Mouse (Mus musculus) midbrain, embryonic 13.5 days (tissue): ENCODE measurements around the gene Spo11. TPM values are rescaled to one million over a fixed set of nuclear protein-coding genes. Genes with fewer than 3 reads are reported as not detected.

ENCODE experiments used
- ATAC-seq: fragments of 200-750 bp; cut with Nextera tagmentation; 2 replicates; pipeline ENCODE4 v1.8.0; 2017; ENCODE audit warnings: mild to moderate bottlenecking, moderate TSS enrichment, moderate library complexity
- H3K27ac ChIP-seq: fragments of 300-500 bp; sonication (generic); 2 replicates; pipeline ENCODE4 v1.5.1; 2015; ENCODE audit warnings: inconsistent platforms, mild to moderate bottlenecking, moderate library complexity
- H3K27me3 ChIP-seq: fragments of 300-500 bp; sonication (generic); 2 replicates; pipeline ENCODE4 v1.6.1; 2015; ENCODE audit warnings: mild to moderate bottlenecking, inconsistent platforms
- H3K36me3 ChIP-seq: fragments of 300-500 bp; sonication (generic); 2 replicates; pipeline ENCODE4 v1.6.1; 2015; ENCODE audit warnings: mild to moderate bottlenecking, inconsistent platforms
- H3K4me1 ChIP-seq: fragments of 300-500 bp; sonication (generic); replicated peaks from 2 replicates; pipeline ENCODE4 v1.6.1; 2015; ENCODE audit warnings: inconsistent platforms
- H3K4me2 ChIP-seq: fragments of 300-500 bp; sonication (generic); replicated peaks from 2 replicates; pipeline ENCODE4 v1.6.1; 2015; ENCODE audit warnings: moderate library complexity, mild to moderate bottlenecking, inconsistent platforms
- H3K4me3 ChIP-seq: fragments of 300-500 bp; sonication (generic); replicated peaks from 2 replicates; pipeline ENCODE4 v1.5.1; 2015; ENCODE audit warnings: mild to moderate bottlenecking, inconsistent platforms
- H3K9ac ChIP-seq: fragments of 300-500 bp; sonication (generic); replicated peaks from 2 replicates; pipeline ENCODE4 v1.6.1; 2015; ENCODE audit warnings: mild to moderate bottlenecking, inconsistent platforms
- H3K9me3 ChIP-seq: fragments of 300-500 bp; sonication (generic); 2 replicates; pipeline ENCODE4 v1.6.1; 2016; ENCODE audit warnings: mild to moderate bottlenecking, inconsistent platforms
- WGBS: fragments of 180-500 bp; shearing (Covaris S2); methylation state at CpG from one replicate; pipeline ENCODE4 v1.1.7; 2015; 5-methylcytosine and 5-hydroxymethylcytosine counted together
- polyA plus RNA-seq: library from polyadenylated mRNA; unstranded; fragments of >200 nt; fragmentation: Nextera tagmentation; extraction: Ambion mirVana; gene quantifications from 2 replicates; pipeline ENCODE4 v1.2.1, GENCODE M21; 2015

The Spo11 gene
- polyA plus RNA-seq, 1 experiment from 2014 or later = 0.61 TPM

GRCm38 (mm10) chr2:172990161-172990560 is 12.7 kb downstream of the Spo11 start:
- ATAC-seq = no peak
- Histone ChIP-seq H3K4me1 (0 out of 2 replicates have a peak, but pooled peaks cover 3% of the 10 kb centered on the region), H3K27ac (no peak overlapping the region), H3K4me3 (no peak overlapping the region), H3K4me2 (no peak overlapping the region), H3K9ac (no peak overlapping the region), H3K27me3 (no peaks in the 10 kb centered on the region), H3K9me3 (no peaks in the 10 kb centered on the region), H3K36me3 (no peaks in the 10 kb centered on the region)
- WGBS = 74% methylated on average over 6 of the region's 6 CpGs

GRCm38 (mm10) chr2:172996207-172996606 is 18.7 kb downstream of the Spo11 start:
- H3K9me3 ChIP-seq = no peaks in the 10 kb centered on the region
- no peak overlapping the region for H3K4me2 ChIP-seq
- H3K4me1 ChIP-seq = peaks cover 11% of the 10 kb centered on the region
- 0 out of 2 replicates have a peak, but pooled peaks cover 6% of the 10 kb centered on the region for H3K27me3 ChIP-seq
- no peak overlapping the region for H3K4me3 ChIP-seq
- 14% methylated on average over 4 of the region's 4 CpGs for WGBS
- no peak overlapping the region for H3K27ac ChIP-seq
- H3K9ac ChIP-seq = no peak overlapping the region
- H3K36me3 ChIP-seq = no peaks in the 10 kb centered on the region
- ATAC-seq = no peak

GRCm38 (mm10) chr2:172997748-172998147 is 20.2 kb downstream of the Spo11 start:
- 75% methylated on average over 11 of the region's 11 CpGs for WGBS
- H3K4me1 ChIP-seq = peaks cover 17% of the 10 kb centered on the region
- no peak overlapping the region for H3K9ac ChIP-seq
- no peak overlapping the region for H3K27ac ChIP-seq
- H3K4me2 ChIP-seq = no peak overlapping the region
- no peak overlapping the region for H3K4me3 ChIP-seq
- H3K36me3 ChIP-seq = peaks cover 8% of the 10 kb centered on the region
- 0 out of 2 replicates have a peak, but pooled peaks cover 6% of the 10 kb centered on the region for H3K27me3 ChIP-seq
- no peaks in the 10 kb centered on the region for H3K9me3 ChIP-seq
- ATAC-seq = no peak

GRCm38 (mm10) chr2:172998478-172998877 is 21.0 kb downstream of the Spo11 start:
- H3K4me1 ChIP-seq = peaks cover 17% of the 10 kb centered on the region
- peaks cover 16% of the 10 kb centered on the region for H3K36me3 ChIP-seq
- H3K27me3 ChIP-seq = 0 out of 2 replicates have a peak, but pooled peaks cover 6% of the 10 kb centered on the region
- WGBS = 74% methylated on average over 7 of the region's 7 CpGs
- no peaks in the 10 kb centered on the region for H3K9me3 ChIP-seq
- no peak for ATAC-seq
- no peak overlapping the region for H3K27ac ChIP-seq
- no peak overlapping the region for H3K4me3 ChIP-seq
- no peak overlapping the region for H3K4me2 ChIP-seq
- H3K9ac ChIP-seq = no peak overlapping the region

- peaks cover 28% of the 10 kb centered on the region for H3K36me3 ChIP-seq
- H3K27me3 ChIP-seq = 0 out of 2 replicates have a peak, but pooled peaks cover 6% of the 10 kb centered on the region
- under 1% methylated on average over 45 of the region's 45 CpGs for WGBS
- peaks cover 17% of the 10 kb centered on the region for H3K4me1 ChIP-seq
- no peaks in the 10 kb centered on the region for H3K9me3 ChIP-seq
- peak; percentile 95 for ATAC-seq
- H3K27ac ChIP-seq = peak within 1 kb of the TSS; percentile 87
- H3K9ac ChIP-seq = peak within 1 kb of the TSS; percentile 95
- H3K4me3 ChIP-seq = peak within 1 kb of the TSS; percentile 98
- peak within 1 kb of the TSS; percentile 97 for H3K4me2 ChIP-seq
These were observed 22.3 kb downstream of the Spo11 start, which contains the start of gene Rae1 for GRCm38 (mm10) chr2:172999630-173000284. Gene Rae1, plus strand, starts transcription at chr2:173000117.

- peak overlapping the region; percentile 98 for H3K4me3 ChIP-seq
- 0 out of 2 replicates have a peak, but pooled peaks cover 6% of the 10 kb centered on the region for H3K27me3 ChIP-seq
- H3K36me3 ChIP-seq = peaks cover 34% of the 10 kb centered on the region
- H3K9ac ChIP-seq = peak overlapping the region; percentile 95
- H3K9me3 ChIP-seq = no peaks in the 10 kb centered on the region
- peak overlapping the region; percentile 87 for H3K27ac ChIP-seq
- peak; percentile 91 for ATAC-seq
- WGBS = under 1% methylated on average over 42 of the region's 42 CpGs
- H3K4me2 ChIP-seq = peak overlapping the region; percentile 97
- peaks cover 17% of the 10 kb centered on the region for H3K4me1 ChIP-seq
These were observed 22.8 kb downstream of the Spo11 start for GRCm38 (mm10) chr2:173000285-173000652.

GRCm38 (mm10) chr2:173000921-173001320 is 23.4 kb downstream of the Spo11 start:
- peak overlapping the region; percentile 95 for H3K9ac ChIP-seq
- 20% methylated on average over 8 of the region's 8 CpGs for WGBS
- no peak for ATAC-seq
- H3K9me3 ChIP-seq = no peaks in the 10 kb centered on the region
- peaks cover 17% of the 10 kb centered on the region for H3K4me1 ChIP-seq
- peak overlapping the region; percentile 98 for H3K4me3 ChIP-seq
- H3K27ac ChIP-seq = no peak overlapping the region
- peaks cover 37% of the 10 kb centered on the region for H3K36me3 ChIP-seq
- 0 out of 2 replicates have a peak, but pooled peaks cover 6% of the 10 kb centered on the region for H3K27me3 ChIP-seq
- peak overlapping the region; percentile 97 for H3K4me2 ChIP-seq

- peaks cover 65% of the 10 kb centered on the region for H3K36me3 ChIP-seq
- no peaks in the 10 kb centered on the region for H3K27me3 ChIP-seq
- ATAC-seq = no peak
- H3K4me2 ChIP-seq = no peak overlapping the region
- H3K4me1 ChIP-seq = peaks cover 17% of the 10 kb centered on the region
- no peak overlapping the region for H3K4me3 ChIP-seq
- H3K9ac ChIP-seq = no peak overlapping the region
- no peak overlapping the region for H3K27ac ChIP-seq
- 91% methylated on average over 8 of the region's 8 CpGs for WGBS
- H3K9me3 ChIP-seq = no peaks in the 10 kb centered on the region
These were observed 26.2 kb downstream of the Spo11 start for GRCm38 (mm10) chr2:173003737-173004136.

- Histone ChIP-seq H3K9me3 (no peaks in the 10 kb centered on the region), H3K36me3 (peaks cover 97% of the 10 kb centered on the region), H3K9ac (no peak overlapping the region), H3K4me1 (no peaks in the 10 kb centered on the region), H3K4me3 (no peak overlapping the region), H3K4me2 (no peak overlapping the region), H3K27ac (no peak overlapping the region), H3K27me3 (no peaks in the 10 kb centered on the region)
- no peak for ATAC-seq
- 77% methylated on average over 3 of the region's 3 CpGs for WGBS
These were observed 32.8 kb downstream of the Spo11 start for GRCm38 (mm10) chr2:173010220-173010717.

- H3K9me3 ChIP-seq = no peaks in the 10 kb centered on the region
- no peak overlapping the region for H3K9ac ChIP-seq
- H3K4me1 ChIP-seq = no peaks in the 10 kb centered on the region
- H3K27me3 ChIP-seq = no peaks in the 10 kb centered on the region; the same call in 1 of the 2 replicates
- peaks cover 100% of the 10 kb centered on the region for H3K36me3 ChIP-seq
- no peak overlapping the region for H3K27ac ChIP-seq
- WGBS = 98% methylated on average over 8 of the region's 8 CpGs
- no peak overlapping the region for H3K4me3 ChIP-seq
- no peak for ATAC-seq
- no peak overlapping the region for H3K4me2 ChIP-seq
These were observed 33.9 kb downstream of the Spo11 start for GRCm38 (mm10) chr2:173011440-173011839.

GRCm38 (mm10) chr2:173014741-173015287 is 37.3 kb downstream of the Spo11 start:
- Histone ChIP-seq H3K27ac (no peak overlapping the region), H3K4me2 (no peak overlapping the region), H3K27me3 (peaks cover 29% of the 10 kb centered on the region), H3K9ac (no peak overlapping the region), H3K9me3 (no peaks in the 10 kb centered on the region), H3K4me1 (peaks cover 8% of the 10 kb centered on the region), H3K4me3 (no peak overlapping the region), H3K36me3 (peaks cover 68% of the 10 kb centered on the region)
- 78% methylated on average over 7 of the region's 7 CpGs for WGBS
- ATAC-seq = no peak

- 52% methylated on average over 6 of the region's 6 CpGs for WGBS
- H3K4me2 ChIP-seq = no peak overlapping the region
- no peaks in the 10 kb centered on the region for H3K9me3 ChIP-seq
- peaks cover 24% of the 10 kb centered on the region for H3K4me1 ChIP-seq
- peaks cover 45% of the 10 kb centered on the region for H3K27me3 ChIP-seq
- H3K4me3 ChIP-seq = no peak overlapping the region
- no peak overlapping the region for H3K27ac ChIP-seq
- peaks cover 36% of the 10 kb centered on the region for H3K36me3 ChIP-seq
- H3K9ac ChIP-seq = no peak overlapping the region
- no peak for ATAC-seq
These were observed 40.4 kb downstream of the Spo11 start for GRCm38 (mm10) chr2:173017940-173018339.
